Mouse (Mus musculus) left cerebral cortex, postnatal 36 days (tissue): ENCODE data around the gene AC134908.4. TPM values are rescaled to one million over a fixed set of nuclear protein-coding genes. Genes with fewer than 3 reads are reported as not detected.
"Not testable (repeated sequence)": the region's sequence is repeated elsewhere in the genome, so short reads cannot be mapped to it uniquely, and the experiment has no call there.

Experiments
- DNase-seq, 2 experiments: peaks; one replicate each; pipeline ENCODE4 v3.0.0; 2021 to 2022; ENCODE audit warnings: low spot score in 2 of 2, mixed read lengths in 1 of 2
- intact Hi-C: fragments of 180-260 bp; cut with DNase I; formaldehyde crosslinking; loops from one replicate; pipeline ENCODE4 v1.15.1; 2025
- total RNA-seq, 2 experiments: library from RNA; stranded (reverse); gene quantifications; 2 replicates each; pipeline ENCODE4 v1.2.3; 2021

Gene AC134908.4
- total RNA-seq, 2 experiments from 2014 or later: 0.52 TPM; not detected in 1

- DNase-seq: no peak
- intact Hi-C loops: no loop called here
These were observed 15.4 kb upstream of the AC134908.4 start for GRCm38 (mm10) chr17:25810890-25811289.

GRCm38 (mm10) chr17:25809606-25810340 is 14.3 kb upstream of the AC134908.4 start:
- intact Hi-C loops: loop anchor here (10.0 kb wide), 1 partner anchor 235 kb away; the partner anchor contains the start of genes Lmf1 and Sox8
- DNase-seq: peak in 1 of 2 experiments; percentile 66

- intact Hi-C loops: loop anchor here (10.0 kb wide), 1 partner anchor 234 kb away; the partner anchor contains the start of genes Lmf1 and Sox8
- DNase-seq: peak; percentile 90 to 94
These were observed 13.5 kb upstream of the AC134908.4 start, which contains the start of gene Fbxl16 for GRCm38 (mm10) chr17:25808789-25809605. Fbxl16 (plus strand) TSS chr17:25809085.

DNA sequence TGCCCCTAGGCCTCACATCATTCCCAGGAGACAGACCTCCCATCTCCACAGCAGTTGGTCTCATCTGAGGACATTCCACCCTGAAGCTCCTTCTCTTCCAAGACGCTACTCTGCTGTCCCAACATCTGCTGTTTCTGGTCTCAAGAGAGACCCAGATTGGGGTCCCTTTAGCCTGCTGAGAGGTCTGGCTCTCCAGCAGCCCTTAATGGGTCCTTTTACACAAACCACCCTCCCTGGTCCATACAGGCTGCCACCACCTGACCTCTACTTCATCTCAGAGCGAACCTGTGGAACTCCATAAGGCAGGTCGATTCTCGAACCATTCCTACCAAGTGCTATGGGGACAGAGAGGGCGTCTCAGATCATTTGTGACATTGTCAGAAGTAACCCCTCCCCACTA is 12.6 kb upstream of the AC134908.4 start:
- intact Hi-C loops: loop anchor here (10.0 kb wide), 1 partner anchor 233 kb away; the partner anchor contains the start of genes Lmf1 and Sox8
- no peak for DNase-seq

DNA sequence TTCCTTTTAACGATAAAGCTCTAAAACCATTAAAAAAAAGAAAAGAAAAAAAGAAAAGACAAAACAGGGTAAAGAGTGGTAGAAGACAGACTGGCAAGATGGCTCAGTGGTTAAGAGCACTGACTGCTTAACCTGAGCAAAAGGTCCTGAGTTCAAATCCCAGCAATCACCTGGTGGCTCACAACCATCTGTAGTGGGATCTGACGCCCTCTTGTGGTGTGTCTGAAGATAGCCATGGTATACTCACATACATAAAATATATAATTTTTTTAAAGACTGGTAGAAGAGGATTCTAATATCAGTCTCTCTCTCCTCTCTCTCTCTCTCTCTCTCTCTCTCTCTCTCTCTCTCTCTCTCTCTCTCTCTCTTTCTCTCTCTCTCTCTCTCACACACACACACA is 12.0 kb upstream of the AC134908.4 start:
- intact Hi-C loops: loop anchor here (10.0 kb wide), 1 partner anchor 233 kb away; the partner anchor contains the start of genes Lmf1 and Sox8

DNA sequence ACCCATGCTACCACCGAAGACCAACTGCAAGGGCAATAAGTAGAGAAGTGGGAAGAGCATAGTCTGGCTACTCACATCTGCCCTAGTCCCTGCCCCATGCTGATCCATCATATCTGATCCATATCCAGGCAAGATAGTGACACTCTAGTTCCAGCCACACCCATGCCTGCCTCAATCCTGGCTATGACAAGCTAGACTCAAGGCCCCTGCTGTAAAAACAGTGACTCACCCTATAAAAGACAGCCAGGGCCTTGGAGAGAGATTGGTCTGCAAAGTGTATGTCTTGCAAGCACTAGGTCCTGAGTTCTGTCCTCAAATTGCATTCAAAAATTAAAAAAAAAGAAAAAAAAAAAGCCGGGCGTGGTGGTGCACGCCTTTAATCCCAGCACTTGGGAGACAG is 11.0 kb upstream of the AC134908.4 start:
- no peak for DNase-seq
- intact Hi-C loops: loop anchor here (10.0 kb wide), 1 partner anchor 232 kb away; the partner anchor contains the start of genes Lmf1 and Sox8

More for the DNA sequence above, 12.0 kb upstream of the AC134908.4 start:
- not testable (repeated sequence) for DNase-seq

- DNase-seq: peak; percentile 78 to 83
- intact Hi-C loops: loop anchor here (10.0 kb wide), 1 partner anchor 228 kb away; the partner anchor contains the start of genes Lmf1 and Sox8
These were observed 7.5 kb upstream of the AC134908.4 start for GRCm38 (mm10) chr17:25802825-25803517.

DNA sequence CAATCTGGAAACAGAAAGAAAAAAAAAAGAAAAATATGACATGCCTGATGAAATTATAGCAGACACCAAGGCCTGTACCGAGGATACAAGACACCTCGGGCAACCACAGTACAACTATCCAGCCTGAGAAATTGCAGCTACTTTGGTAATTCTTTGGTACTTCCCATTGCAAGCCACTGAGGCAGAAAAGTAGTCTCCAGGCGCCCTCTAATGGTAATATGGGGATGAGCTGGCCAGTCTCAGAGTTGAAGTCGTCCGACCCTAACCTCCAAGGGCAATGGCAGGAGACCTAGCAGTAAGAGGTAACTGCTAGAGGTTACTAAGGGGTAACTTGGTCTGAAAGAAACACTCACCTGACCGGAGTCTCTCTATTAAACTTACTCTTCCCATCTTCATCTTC is 5.6 kb upstream of the AC134908.4 start:
- DNase-seq: no peak
- intact Hi-C loops: loop anchor here (1.0 to 10.0 kb wide), 3 partner anchors 28 to 226 kb away; partner anchors contain the start of genes Lmf1, Narfl and Sox8

GRCm38 (mm10) chr17:25796951-25797369 is 1.5 kb upstream of the AC134908.4 start, which contains the start of gene Metrn:
Metrn (minus strand) TSS chr17:25797136.
- peak; percentile 69 for DNase-seq
- intact Hi-C loops: loop anchor here (1.0 kb wide), 1 partner anchor 24 kb away; the partner anchor contains the start of gene Narfl

- intact Hi-C loops: no loop called here
- DNase-seq: no peak
These were observed 832 bp upstream of the AC134908.4 start for GRCm38 (mm10) chr17:25796211-25796771.

- no peak for DNase-seq
- intact Hi-C loops: loop anchor here (5.0 kb wide), 1 partner anchor 318 kb away; no protein-coding TSS in a partner anchor
These were observed 461 bp downstream of the AC134908.4 start for GRCm38 (mm10) chr17:25794998-25795397.

DNA sequence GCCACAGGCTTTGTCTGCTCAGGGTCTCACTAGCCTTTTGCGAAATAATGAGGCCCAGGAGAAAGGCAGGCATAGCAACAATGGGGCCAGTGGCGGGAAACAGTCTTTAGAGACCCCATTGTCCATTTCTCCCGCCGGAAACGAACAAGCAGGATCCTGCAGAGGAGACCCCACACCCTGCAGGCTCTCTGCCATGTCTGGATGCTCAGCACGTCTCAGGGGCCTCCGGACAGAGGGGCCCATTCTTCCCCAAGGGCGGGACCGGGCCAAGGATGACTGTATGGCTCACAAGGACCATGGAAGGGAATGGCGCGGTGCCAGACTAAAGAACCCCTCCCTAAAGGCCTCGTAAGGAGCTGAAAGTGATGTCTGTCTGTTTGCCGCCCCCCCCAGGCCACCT is 1.3 kb downstream of the AC134908.4 start:
- DNase-seq: no peak
- intact Hi-C loops: loop anchor here (5.0 kb wide), 1 partner anchor 317 kb away; no protein-coding TSS in a partner anchor

DNA sequence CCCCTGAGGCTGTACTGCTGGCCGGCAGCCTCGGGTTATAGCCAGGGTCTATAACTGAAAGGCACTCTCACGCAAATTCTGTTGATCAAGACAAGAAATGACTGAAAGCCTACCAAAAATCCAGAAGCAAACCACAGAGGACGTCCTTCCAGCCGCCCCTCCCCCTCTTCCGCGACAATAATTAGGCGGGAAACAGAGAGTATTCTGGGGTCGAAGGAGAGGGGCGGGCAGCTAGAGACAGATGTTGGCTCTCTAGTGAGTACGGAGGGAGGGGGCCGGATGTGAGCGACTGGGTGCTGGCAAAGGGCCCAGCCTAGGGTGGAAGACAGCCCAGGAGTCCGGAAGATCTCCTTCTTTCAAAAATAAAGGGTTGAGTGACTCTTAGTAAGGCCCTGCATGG is 2.8 kb downstream of the AC134908.4 start, which contains the start of gene Fam173a:
Gene Fam173a, minus strand, starts transcription at position 287 of the 400 bp plus-strand sequence.
- intact Hi-C loops: loop anchor here (5.0 kb wide), 1 partner anchor 315 kb away; no protein-coding TSS in a partner anchor
- DNase-seq: peak; percentile 54 to 69

DNA sequence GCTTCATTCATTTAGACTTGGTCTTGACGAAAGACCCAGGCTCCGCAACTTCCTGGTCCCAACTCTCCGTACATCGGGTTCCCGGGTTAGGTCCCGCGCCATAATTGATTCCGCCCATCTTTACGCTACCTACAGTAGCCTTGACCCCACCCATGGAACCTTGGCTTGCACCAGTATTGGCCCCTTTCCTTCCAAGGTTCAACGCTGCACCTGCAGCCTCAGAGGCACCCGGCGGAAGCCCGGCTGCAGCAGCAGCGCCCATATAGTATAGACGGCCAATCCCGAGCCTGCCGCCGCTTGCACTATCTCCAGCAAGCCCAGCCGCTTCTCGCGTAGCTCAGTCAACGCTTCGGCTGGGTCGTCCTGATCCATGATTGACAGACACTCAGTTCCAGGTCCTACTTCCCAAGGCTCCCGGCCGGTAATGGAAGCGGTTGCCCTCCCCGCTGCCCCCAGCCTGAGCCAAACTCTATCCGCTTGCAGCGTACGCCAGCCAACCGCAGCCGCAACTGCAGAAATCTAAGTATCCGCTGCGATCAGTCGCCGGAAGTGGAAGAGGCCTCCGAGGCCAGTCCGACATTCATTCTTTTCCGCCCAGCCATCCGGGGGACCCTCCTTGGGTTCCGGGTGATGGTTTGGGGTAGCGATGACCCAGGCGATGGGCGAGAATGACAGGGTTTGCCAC is 3.5 kb downstream of the AC134908.4 start:
- intact Hi-C loops: loop anchor here (5.0 kb wide), 1 partner anchor 315 kb away; no protein-coding TSS in a partner anchor
- DNase-seq: peak; percentile 89

DNA sequence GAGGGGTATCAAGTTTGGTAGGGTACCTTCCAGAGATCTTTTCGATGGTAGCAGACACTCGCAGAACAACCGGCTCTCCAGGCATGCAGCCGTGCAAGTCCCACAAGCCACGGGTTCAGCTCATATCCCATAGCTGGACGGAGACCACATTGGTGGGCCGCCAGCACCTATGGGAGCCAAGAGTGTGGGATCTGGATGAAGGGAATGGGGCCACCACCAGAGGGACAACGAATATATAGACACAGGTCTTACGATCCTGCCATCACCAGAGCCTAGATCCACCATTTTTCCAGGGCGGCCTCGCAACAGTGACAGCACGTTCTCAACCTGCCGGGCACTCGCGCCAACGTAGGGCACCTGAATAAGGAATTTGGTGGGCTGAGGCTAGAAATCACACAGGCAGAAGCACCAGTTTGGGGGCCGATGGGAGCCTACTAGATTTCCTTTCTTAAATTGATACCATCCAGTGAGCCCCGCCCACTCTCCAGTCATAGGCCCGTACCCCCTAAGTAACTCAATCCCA is 4.1 kb downstream of the AC134908.4 start:
- intact Hi-C loops: loop anchor here (5.0 kb wide), 1 partner anchor 314 kb away; no protein-coding TSS in a partner anchor
- no peak for DNase-seq

GRCm38 (mm10) chr17:25786781-25787504 is 8.5 kb downstream of the AC134908.4 start:
- intact Hi-C loops: no loop called here
- no peak for DNase-seq

DNA sequence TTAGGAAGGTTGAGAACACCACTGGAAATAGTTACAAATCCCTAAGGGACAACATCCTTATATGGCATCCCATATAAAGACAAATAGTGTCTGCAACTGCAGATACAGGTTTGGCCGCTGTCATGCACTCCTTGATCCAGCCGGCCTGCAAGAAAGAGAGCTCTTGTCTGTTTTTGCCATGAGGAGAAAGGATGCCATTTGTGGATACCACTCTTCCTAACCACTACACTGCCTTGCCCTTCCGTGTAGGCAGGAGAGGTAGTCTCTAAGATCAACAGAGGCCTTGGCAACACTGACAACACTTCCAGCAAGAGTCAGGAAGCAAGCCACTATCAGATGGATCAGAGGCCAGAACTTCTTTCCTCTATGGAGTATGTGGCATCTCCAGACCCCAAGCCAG is 9.2 kb downstream of the AC134908.4 start, which contains the start of gene Ccdc78:
Gene Ccdc78, plus strand, starts transcription at position 301 of the 400 bp plus-strand sequence.
- no peak for DNase-seq
- intact Hi-C loops: no loop called here
